Mouse (Mus musculus): ENCODE measurements around the gene Taar8b.

The Taar8b gene

DNA sequence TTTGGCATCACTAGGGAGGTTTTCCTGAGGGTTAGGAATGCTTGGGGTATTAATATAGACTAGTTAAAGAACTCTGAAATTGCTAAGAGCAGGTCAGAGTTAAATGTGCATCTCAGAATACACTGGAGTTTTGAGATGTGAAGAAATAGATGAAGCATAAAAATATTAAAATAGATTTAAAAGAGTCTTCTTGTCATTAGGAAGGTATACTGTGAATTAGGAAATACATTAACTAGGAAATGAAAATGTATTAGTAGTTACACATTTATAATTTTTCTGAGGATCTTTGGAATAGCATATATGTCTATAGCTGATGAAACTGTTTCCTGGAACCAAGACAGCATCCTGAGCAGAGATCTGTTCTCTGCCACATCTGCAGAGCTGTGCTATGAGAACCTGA, 42.9 kb downstream of the Taar8b start, which contains the start of gene Taar7f:
Gene Taar7f, plus strand, starts transcription at position 301 of the 400 bp plus-strand sequence.
- DNase-seq (ENCODE audit: extremely low read depth, low read depth, low spot score) = no peak
